Mouse (Mus musculus) testis, postnatal 14 days (tissue): ENCODE measurements around the gene Mvp.
A peak's percentile ranks its signal among the peaks of the same experiment; 100 is the strongest.

Experiments
- DNase-seq: peaks from one replicate; pipeline ENCODE4 v3.0.0; 2021; ENCODE audit warnings: low spot score

The Mvp gene

DNA sequence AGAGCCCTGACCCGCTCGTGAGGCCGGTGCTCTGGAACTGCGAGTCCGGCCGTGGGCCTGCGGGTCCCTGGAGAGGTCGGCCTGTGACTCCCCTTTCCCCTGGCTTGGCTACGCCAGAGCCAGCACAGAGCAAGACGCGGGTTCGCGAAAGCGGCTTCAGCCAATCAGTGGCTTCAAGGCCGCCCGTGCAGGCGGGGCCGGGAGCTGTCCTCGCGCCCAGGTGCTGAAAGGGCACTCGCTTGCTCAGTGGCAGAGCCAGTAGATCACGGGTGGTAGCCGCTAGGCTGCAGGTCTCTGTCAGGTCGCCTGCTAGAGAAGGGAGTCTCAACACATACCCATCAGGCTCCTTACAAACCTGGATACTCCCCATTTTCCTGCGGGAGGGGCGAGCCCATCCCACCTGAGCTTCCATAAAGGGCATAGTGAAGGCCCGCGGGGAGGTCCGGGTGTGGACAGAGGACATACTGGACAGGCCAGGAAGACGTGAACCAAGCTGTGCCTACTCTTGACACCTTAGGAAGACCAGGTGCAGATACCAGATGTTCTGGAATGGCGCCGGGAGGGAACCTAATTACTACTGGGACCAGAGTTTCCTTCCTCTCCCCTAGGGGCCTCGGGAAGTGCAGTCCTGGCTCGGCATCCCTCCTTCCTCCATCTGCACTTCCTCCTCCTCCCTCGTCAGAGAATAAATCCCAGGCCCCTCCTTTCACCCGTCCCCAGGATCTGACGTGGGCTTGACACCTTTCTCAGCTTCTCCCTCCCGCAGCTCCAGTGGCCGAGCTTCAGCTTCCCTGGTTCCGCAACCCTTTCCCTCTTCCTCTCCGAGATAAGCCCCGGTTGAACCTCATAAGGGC, 64.4 kb downstream of the Mvp start, which contains the start of gene Sez6l2:
TSS of gene Sez6l2 (plus strand) at position 771 of the 854 bp plus-strand sequence.
- DNase-seq, result peak; percentile 87

- DNase-seq, result no peak
Measured at GRCm38 (mm10) chr7:126949403-126949792, 65.0 kb downstream of the Mvp start, which contains the start of gene Asphd1. Asphd1 (minus strand) TSS chr7:126949582.

DNA sequence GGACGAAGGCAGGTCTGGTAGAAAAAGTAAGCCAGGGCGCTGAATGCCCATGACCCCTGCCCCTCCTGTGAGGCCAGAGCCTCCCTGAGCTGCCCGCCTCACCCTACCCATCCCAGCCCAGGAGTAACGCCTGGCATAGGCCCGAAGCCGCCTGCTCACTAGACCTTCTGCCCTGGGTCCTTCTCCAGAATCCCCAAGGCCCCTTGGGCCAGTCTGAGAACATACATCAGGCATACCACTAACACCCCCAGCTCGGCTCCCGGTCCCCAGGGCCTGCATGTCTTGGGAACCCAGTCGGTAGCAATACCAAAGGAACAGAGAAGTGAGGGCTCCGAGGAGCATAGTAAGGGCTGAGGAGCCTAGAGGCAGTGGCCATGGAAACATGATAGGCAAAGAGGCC, 65.8 kb downstream of the Mvp start:
- no peak for DNase-seq

DNA sequence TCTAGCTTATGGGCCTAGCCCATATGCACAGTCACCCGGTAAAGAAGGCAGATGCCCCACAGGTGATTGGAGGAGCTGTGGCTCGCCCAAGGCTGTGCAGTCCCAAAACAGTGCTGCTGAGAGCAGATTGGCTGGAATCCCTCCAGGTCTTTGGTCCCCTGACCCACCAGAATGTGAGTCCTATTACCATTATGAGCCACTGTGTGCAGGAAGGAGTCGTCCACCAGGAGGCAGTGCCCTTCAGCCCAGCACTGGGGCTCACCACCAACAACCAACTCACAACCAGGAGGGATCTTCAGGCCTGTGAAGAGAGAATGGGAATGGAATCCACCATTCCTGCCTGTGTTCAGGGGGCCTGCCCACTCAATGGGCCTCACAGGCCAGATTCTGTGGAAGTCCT, 67.9 kb downstream of the Mvp start:
- DNase-seq, result no peak

- no peak for DNase-seq
Measured at GRCm38 (mm10) chr7:126941801-126942200, 72.6 kb downstream of the Mvp start.

GRCm38 (mm10) chr7:126941171-126941570, 73.2 kb downstream of the Mvp start:
- no peak for DNase-seq
